Mouse (Mus musculus) heart, embryonic 11.5 days (tissue): Measurements from ENCODE around the gene Rpl27. TPM values are rescaled to one million over a fixed set of nuclear protein-coding genes. Genes with fewer than 3 reads are reported as not detected.
"Not testable (repeated sequence)": the region's sequence is repeated elsewhere in the genome, so short reads cannot be mapped to it uniquely, and the experiment has no call there.

Experiments
- ATAC-seq: fragments of 200-750 bp; cut with Nextera tagmentation; replicated peaks from 2 replicates; pipeline ENCODE4 v1.8.0; 2017; ENCODE audit warnings: moderate library complexity; ENCODE audit not compliant: insufficient number of reproducible peaks, low FRiP score, low TSS enrichment
- H3K27ac ChIP-seq: fragments of 300-500 bp; sonication (generic); 2 replicates; pipeline ENCODE4 v1.5.1; 2014; ENCODE audit warnings: mild to moderate bottlenecking, low read depth, low read length
- H3K27me3 ChIP-seq: fragments of 300-500 bp; sonication (generic); 2 replicates; pipeline ENCODE4 v1.6.1; 2014; ENCODE audit warnings: mild to moderate bottlenecking, low read length, mixed read lengths; ENCODE audit not compliant: control insufficient read depth, insufficient read depth
- H3K36me3 ChIP-seq: fragments of 300-500 bp; sonication (generic); 2 replicates; pipeline ENCODE4 v1.6.1; 2014; ENCODE audit warnings: mild to moderate bottlenecking, low read length, moderate library complexity, mixed read lengths; ENCODE audit not compliant: control insufficient read depth, insufficient read depth
- H3K4me1 ChIP-seq: fragments of 300-500 bp; sonication (generic); 2 replicates; pipeline ENCODE4 v1.6.1; 2014; ENCODE audit warnings: low read length; ENCODE audit not compliant: control insufficient read depth, insufficient read depth
- H3K4me2 ChIP-seq: fragments of 300-500 bp; sonication (generic); 2 replicates; pipeline ENCODE4 v1.6.1; 2014; ENCODE audit warnings: mild to moderate bottlenecking, moderate library complexity
- H3K4me3 ChIP-seq: fragments of 300-500 bp; sonication (generic); 2 replicates; pipeline ENCODE4 v1.5.1; 2014; ENCODE audit warnings: low read depth, low read length
- H3K9ac ChIP-seq: fragments of 300-500 bp; sonication (generic); 2 replicates; pipeline ENCODE4 v1.6.1; 2014; ENCODE audit warnings: mild to moderate bottlenecking, low read depth, low read length, moderate library complexity
- H3K9me3 ChIP-seq: fragments of 300-500 bp; sonication (generic); replicated peaks from 2 replicates; pipeline ENCODE4 v1.6.1; 2016; ENCODE audit warnings: low read length; ENCODE audit not compliant: control insufficient read depth
- WGBS: fragments of 180-500 bp; shearing (Covaris S2); extraction: QIAGEN DNeasy Blood & Tissue Kit; methylation state at CpG from one replicate; pipeline ENCODE4 v1.1.7; 2014; ENCODE audit not compliant: insufficient replicate concordance; 5-methylcytosine and 5-hydroxymethylcytosine counted together
- polyA plus RNA-seq: library from polyadenylated mRNA; unstranded; fragments of >200 nt; fragmentation: Nextera tagmentation; extraction: Ambion mirVana; gene quantifications from 2 replicates; pipeline ENCODE4 v1.2.1, GENCODE M21; 2014

Rpl27 gene
- polyA plus RNA-seq, 1 experiment from 2014 or later = 315 TPM

GRCm38 (mm10) chr11:101468731-101469130, 26.6 kb downstream of the Rpl27 start:
- Histone ChIP-seq H3K36me3 (no peaks in the 10 kb centered on the region), H3K9ac (peak overlapping the region; percentile 83), H3K4me1 (peaks cover 32% of the 10 kb centered on the region), H3K4me3 (peak overlapping the region; percentile 68), H3K9me3 (no peaks in the 10 kb centered on the region), H3K27ac (peak overlapping the region; percentile 57), H3K27me3 (no peaks in the 10 kb centered on the region), H3K4me2 (peak overlapping the region; percentile 98)
- no peak for ATAC-seq
- 5% methylated on average over 13 of the region's 13 CpGs for WGBS

DNA sequence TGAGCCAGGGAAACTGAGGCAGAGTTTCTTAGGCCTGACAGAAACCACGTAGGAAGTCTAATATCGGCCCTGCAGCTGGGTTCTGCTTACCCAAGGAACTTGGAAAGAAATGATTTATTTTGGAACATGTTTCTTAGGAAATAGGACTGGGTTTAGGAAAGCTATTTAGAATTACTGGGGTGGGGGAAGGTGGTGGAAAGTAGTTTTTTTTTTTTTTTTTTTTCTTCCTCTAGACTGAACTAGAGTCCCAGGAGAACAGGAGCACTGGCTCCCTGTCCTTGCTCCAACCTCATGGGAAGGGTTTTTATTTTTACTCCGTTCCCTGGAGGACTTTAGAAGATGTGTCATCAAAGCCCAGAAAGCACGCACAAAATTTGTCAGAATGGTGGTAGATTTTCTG, 27.1 kb downstream of the Rpl27 start:
- Histone ChIP-seq H3K9me3 (no peaks in the 10 kb centered on the region), H3K27me3 (no peaks in the 10 kb centered on the region), H3K9ac (peak overlapping the region; percentile 83; the same call in 1 of the 2 replicates), H3K4me1 (peaks cover 27% of the 10 kb centered on the region), H3K4me2 (peak overlapping the region; percentile 98), H3K36me3 (no peaks in the 10 kb centered on the region), H3K27ac (no peak overlapping the region), H3K4me3 (peak overlapping the region; percentile 68)
- no peak for ATAC-seq
- WGBS = 61% methylated on average over 4 of the region's 4 CpGs

GRCm38 (mm10) chr11:101470206-101470605, 28.1 kb downstream of the Rpl27 start:
- peaks cover 24% of the 10 kb centered on the region for H3K4me1 ChIP-seq
- H3K4me2 ChIP-seq = peak overlapping the region; percentile 29; the same call in 1 of the 2 replicates
- peak overlapping the region; percentile 46; the same call in 1 of the 2 replicates for H3K9ac ChIP-seq
- H3K9me3 ChIP-seq = no peaks in the 10 kb centered on the region
- ATAC-seq = no peak
- no peak overlapping the region for H3K4me3 ChIP-seq
- 22% methylated on average over 7 of the region's 7 CpGs for whole genome bisulfite sequencing
- peak overlapping the region; percentile 2; the same call in 1 of the 2 replicates for H3K27ac ChIP-seq
- no peaks in the 10 kb centered on the region for H3K27me3 ChIP-seq
- no peaks in the 10 kb centered on the region for H3K36me3 ChIP-seq

GRCm38 (mm10) chr11:101471926-101472325, 29.8 kb downstream of the Rpl27 start:
- no peaks in the 10 kb centered on the region for H3K9me3 ChIP-seq
- H3K9ac ChIP-seq = no peak overlapping the region
- peaks cover 24% of the 10 kb centered on the region for H3K4me1 ChIP-seq
- H3K27me3 ChIP-seq = no peaks in the 10 kb centered on the region
- H3K36me3 ChIP-seq = no peaks in the 10 kb centered on the region
- no peak overlapping the region for H3K4me2 ChIP-seq
- H3K4me3 ChIP-seq = no peak overlapping the region
- ATAC-seq = no peak
- H3K27ac ChIP-seq = no peak overlapping the region
- WGBS = 46% methylated on average over 3 of the region's 3 CpGs

- Histone ChIP-seq H3K9ac (no peak overlapping the region), H3K4me3 (no peak overlapping the region), H3K4me2 (no peak overlapping the region), H3K4me1 (peaks cover 24% of the 10 kb centered on the region), H3K27me3 (no peaks in the 10 kb centered on the region), H3K9me3 (no peaks in the 10 kb centered on the region), H3K36me3 (no peaks in the 10 kb centered on the region), H3K27ac (no peak overlapping the region)
- no peak for ATAC-seq
- 44% methylated on average over 7 of the region's 7 CpGs for WGBS
Measured at GRCm38 (mm10) chr11:101472336-101472735, 30.2 kb downstream of the Rpl27 start.

DNA sequence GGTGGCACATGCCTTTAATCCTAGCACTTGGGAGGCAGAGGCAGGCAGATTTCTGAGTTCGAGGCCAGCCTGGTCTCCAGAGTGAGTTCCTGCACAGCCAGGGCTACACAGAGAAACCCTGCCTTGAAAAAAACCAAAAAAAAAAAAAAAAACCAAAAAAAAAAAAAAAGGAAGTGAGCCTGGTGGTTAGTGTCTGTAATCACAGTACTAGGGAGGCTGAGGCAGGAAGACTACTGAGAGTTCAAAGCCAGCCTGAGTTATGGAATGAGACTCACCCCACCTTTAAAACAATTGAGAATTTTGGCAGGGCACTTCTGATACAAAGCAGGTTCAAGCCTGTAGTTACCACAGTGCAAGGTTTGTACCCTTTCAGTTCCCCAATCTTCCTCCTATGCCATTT, 31.6 kb downstream of the Rpl27 start:
- not testable (repeated sequence) for H3K27me3 ChIP-seq, H3K4me2 ChIP-seq, ATAC-seq, H3K9me3 ChIP-seq, H3K27ac ChIP-seq, H3K9ac ChIP-seq, H3K4me3 ChIP-seq, H3K36me3 ChIP-seq
- 75% methylated on average over 1 of the region's 1 CpGs for WGBS
- peaks cover 24% of the 10 kb centered on the region for H3K4me1 ChIP-seq

DNA sequence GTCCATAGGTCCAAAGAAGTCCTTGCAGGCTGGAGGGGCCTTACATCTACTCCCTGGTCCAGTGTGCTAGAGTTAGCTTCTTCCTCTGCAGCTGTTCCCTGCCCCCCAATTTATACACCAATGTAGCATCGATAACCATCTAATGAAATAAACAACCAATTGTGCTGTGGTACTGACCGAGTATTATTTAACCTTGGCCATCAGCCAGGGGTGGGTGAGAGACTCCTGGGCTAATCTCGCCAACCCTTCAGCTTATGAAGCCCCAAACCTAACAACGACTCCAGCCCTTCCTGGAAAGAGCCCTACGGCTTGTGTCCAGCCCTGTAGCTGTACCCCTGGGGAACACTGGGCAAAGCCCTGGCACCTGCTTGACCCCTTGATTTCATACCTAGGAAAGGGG, 32.2 kb downstream of the Rpl27 start:
- H3K9ac ChIP-seq = no peak overlapping the region
- H3K4me2 ChIP-seq = no peak overlapping the region
- no peaks in the 10 kb centered on the region for H3K27me3 ChIP-seq
- no peak for ATAC-seq
- H3K27ac ChIP-seq = no peak overlapping the region
- no peaks in the 10 kb centered on the region for H3K9me3 ChIP-seq
- no peaks in the 10 kb centered on the region for H3K36me3 ChIP-seq
- 64% methylated on average over 5 of the region's 5 CpGs for WGBS
- peaks cover 24% of the 10 kb centered on the region for H3K4me1 ChIP-seq
- no peak overlapping the region for H3K4me3 ChIP-seq

DNA sequence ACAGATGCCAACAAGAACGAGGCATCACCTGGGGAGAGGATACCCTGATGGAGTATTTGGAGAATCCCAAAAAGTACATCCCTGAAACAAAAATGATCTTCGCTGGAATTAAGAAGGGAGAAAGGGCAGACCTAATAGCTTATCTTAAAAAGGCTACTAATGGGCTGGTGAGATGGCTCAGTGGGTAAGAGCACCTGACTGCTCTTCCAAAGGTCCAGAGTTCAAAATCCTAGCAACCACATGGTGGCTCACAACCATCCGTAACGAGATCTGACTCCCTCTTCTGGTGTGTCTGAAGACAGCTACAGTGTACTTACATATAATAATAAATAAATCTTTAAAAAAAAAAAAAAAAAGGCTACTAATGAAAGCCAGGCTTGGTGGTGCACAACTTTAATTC, 34.3 kb downstream of the Rpl27 start:
- H3K27ac ChIP-seq, H3K9me3 ChIP-seq, H3K4me3 ChIP-seq, H3K9ac ChIP-seq, ATAC-seq, H3K27me3 ChIP-seq, H3K36me3 ChIP-seq, H3K4me2 ChIP-seq: not testable (repeated sequence)
- peaks cover 36% of the 10 kb centered on the region for H3K4me1 ChIP-seq
- 81% methylated on average over 4 of the region's 4 CpGs for WGBS

- H3K36me3 ChIP-seq = no peaks in the 10 kb centered on the region
- H3K9me3 ChIP-seq = no peaks in the 10 kb centered on the region
- H3K27me3 ChIP-seq = no peaks in the 10 kb centered on the region
- H3K4me2 ChIP-seq = no peak overlapping the region
- WGBS = 58% methylated on average over 4 of the region's 4 CpGs
- no peak overlapping the region for H3K27ac ChIP-seq
- H3K4me1 ChIP-seq = peaks cover 34% of the 10 kb centered on the region
- ATAC-seq = no peak
- no peak overlapping the region for H3K4me3 ChIP-seq
- H3K9ac ChIP-seq = no peak overlapping the region
Measured at GRCm38 (mm10) chr11:101477194-101477551, 35.1 kb downstream of the Rpl27 start.
